Mouse (Mus musculus) left cerebral cortex, adult 9 months (tissue): ENCODE measurements around the gene Ascl1.

Experiments
- DNase-seq, 2 experiments: peaks; one replicate each; pipeline ENCODE4 v3.0.0; 2022; ENCODE audit warnings: low spot score in 2 of 2

Gene Ascl1

DNA sequence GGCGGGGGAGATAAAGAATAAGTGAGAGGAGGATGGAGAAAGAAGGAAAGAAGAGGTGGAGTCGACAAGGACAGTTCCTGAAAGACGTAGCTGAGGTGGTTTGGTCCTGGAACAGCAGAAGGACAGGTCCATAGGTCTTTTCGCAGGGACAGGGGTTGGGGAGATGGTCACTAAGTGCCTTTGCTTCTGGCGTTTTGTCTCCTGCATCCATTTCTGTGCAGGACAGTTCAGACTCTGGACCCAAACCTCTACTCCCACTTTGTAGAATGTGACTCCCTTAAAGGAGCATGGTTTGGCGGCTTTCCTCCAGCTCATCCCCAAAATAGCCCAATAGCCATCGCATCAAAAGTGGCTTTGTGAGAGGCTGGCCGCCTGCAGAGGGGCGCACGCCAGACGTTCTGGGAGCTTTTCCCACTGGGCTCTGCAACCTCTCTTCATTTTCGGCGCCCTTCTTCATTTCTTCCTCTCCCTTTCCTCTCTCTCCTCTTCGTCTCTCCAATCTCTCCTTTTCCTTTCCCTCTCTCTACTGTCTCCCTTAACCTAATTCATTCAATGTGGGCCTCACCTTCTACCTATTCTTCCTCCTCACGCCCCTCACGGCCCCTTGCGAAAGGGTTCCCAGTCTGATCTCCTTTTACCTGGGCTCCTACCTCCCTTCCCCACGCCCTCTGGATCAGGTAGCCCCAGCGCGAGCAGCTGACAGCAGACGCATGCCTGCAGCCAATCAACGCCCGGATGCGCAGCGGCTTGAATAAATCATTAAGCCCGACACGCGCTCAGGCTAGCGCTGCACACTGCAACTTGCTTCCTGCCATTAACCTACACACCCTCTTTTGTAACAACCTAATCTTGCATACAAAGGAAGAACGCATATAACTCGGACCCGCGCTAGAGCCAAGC lies 7.5 kb downstream of the Ascl1 start:
- no peak for DNase-seq

DNA sequence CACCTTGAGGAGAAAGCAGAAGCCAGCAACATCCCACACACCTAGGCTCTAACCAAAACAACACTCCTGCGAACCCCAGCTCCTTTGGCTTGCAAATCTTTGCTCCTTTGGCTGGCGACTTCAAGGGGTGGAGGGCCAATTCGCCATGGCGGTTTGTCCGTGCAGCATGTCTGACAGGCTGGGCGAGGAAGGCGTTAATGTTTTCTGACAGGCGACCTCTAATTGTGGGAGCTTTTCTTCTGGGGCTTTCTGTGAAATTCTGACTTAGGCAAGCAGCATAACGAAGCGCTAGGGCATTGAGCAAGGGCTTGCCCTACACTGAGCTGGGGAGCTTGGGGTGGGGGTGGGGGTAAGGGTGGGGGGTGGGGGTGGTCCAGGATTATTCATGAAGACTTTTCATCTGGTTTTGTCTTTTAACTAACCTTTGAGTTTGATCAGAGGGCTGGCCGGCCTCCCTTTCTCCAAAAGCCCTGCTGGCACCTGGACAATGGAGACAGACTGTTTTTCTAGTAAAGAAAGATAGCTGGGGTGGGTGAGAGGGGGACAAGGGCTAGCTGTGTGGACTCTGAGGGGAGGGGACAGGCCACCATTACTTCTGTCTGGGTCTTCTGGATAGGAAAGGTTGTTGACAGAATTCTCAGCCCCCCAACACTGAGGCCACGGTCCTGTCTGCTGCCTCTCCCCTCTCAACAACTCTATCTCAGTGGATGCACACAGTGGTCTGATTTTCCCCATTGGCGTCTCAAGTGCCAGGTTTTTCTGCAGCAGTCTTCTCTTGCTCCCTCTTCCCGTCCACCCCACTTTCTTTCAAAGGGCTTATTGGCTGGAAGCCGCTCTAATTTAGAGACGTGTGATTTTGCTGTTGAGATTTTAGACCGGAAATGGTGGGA lies 8.4 kb downstream of the Ascl1 start:
- no peak for DNase-seq

DNA sequence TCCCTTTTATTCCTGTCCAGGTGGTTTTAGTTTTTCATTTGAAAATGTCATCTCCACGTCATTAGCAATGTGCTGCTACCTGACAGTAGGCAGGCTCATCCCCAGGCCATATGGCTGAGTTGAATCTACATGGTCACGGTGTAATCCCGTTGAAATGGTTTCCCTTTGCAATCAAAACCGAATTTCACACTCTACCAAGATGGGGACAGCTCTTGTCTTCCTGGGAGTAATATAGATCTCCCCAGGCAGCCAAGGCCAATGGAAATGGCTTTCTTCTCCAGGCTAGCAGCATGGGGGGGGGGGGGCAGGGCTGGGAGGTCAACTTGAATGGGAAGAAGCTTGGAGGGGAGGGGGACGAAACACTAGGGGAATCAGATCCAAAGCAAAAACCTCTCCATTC lies 15.6 kb downstream of the Ascl1 start:
- DNase-seq, result no peak

DNA sequence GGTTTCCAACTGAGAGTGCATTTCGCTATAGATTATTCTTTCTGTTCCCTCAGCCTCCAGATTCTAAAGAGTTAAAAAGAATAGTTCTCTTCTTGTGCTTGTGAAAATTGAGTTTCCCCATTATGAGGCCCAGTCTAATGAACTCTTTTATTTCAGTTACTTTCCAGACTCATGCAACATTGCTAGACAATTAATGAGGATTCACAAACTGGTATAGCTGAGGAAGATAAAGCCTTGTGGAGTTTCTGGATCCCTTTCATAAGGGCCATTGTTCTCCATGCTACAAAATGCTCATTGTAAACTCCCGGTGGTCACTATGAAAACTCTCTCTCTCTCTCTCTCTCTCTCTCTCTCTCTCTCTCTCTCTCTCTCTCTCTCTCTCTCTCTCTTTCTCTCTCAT lies 18.5 kb downstream of the Ascl1 start:
- no peak for DNase-seq

DNA sequence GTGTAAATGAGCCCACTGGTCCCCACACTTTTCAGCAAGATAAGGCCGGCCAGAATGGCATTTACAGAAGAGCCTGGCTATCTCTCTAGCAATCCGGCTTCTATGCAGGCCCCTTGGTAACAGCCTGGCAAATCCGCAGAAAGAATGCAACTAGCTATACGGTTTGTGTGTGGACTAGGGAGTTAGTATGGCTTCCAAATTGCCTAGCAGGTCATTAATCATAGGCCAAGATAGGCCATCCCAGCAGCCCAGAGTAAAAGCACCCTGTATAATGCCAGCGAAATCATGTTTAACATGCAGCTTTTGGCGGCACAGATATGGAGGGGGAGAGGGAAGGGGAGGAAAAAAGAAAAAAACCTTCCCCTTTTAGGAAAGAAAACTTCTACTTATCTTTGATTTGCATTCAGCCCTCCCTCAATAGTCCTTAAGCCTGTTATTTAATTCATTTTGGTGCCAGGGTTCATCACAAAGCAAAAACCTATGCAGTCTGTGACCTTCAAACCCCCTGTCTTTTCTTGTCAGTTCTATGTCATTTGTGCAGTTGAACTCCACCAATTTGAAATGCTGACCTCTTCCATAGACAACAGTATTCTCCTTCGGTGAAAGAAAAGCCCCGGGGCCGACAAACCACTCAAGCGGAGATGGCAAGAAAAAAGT lies 19.9 kb downstream of the Ascl1 start:
- DNase-seq, result no peak

DNA sequence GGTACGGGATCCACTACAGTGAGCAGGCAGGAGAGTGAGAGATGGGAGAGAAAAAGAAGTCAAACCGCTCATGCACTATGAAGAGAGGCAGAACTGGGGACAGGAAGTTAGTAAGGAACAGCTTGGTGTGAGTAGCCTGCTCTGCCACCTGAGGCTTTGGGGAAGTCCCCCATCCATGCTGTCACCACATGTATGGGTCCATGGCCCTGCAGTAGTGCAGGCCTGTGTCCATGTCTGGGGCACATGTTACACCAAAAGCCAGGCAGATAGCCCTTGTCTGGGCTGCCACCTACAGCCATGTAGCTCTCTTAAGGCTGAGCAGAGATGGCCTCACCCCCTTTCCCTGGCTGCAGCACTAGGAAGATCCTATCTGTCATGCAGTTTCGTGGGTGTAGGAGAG lies 42.7 kb downstream of the Ascl1 start:
- DNase-seq, result no peak

DNA sequence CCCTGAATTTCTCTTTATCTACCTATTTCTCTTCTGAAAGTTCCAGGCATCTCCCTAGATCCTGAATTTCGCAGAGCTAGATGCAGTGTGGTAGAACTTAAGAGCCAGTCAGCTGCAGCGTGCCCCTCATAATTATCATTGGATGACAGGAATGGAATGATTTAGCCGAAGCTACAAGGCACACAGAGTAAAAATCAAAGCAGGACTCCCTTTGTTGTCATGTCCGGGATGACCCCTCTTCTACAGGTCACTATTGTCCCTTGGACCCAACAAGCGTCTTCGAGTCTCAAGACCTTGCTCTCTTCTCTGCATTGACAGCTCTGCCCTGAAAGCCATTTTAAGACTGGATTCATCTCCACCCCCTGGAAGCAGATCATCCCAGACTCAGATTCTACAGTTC lies 44.1 kb downstream of the Ascl1 start:
- DNase-seq, result no peak

DNA sequence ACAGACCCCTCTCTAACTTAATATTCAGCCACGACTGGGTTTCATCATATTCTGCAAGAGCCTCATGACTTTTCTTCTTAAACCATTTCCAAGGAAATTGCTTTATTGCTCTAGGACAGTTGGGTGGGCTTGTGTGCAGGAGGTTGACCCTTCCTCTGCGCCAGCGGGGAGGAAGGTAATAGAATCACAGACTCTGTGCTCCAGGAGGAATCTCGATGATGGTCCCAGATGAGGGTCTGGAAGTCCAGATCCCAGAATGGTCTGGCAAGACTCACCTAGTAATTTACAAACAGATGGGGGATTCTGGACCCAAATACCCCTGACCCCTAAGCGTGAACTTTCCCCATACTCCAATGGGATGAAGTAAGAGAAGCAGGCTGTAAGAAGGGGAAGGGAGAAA lies 45.2 kb downstream of the Ascl1 start:
- DNase-seq, result no peak

DNA sequence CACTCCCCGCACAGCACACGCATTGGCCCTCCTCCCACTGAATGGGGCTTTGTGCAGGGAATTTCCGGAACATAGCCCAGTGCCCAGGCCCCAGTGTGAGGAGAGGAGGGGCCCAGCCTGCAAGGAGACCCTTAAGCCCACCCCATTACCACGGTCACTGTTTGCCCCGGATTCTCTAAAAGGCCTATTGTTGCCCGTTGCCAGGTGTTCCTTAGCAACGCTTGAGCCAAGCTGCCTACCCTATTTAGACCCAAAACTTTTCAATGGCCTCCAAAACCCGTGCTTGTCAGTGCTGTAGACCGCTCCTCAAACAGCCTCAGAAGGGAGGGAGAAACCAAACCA lies 45.7 kb downstream of the Ascl1 start:
- peak; percentile 28 to 54 for DNase-seq

DNA sequence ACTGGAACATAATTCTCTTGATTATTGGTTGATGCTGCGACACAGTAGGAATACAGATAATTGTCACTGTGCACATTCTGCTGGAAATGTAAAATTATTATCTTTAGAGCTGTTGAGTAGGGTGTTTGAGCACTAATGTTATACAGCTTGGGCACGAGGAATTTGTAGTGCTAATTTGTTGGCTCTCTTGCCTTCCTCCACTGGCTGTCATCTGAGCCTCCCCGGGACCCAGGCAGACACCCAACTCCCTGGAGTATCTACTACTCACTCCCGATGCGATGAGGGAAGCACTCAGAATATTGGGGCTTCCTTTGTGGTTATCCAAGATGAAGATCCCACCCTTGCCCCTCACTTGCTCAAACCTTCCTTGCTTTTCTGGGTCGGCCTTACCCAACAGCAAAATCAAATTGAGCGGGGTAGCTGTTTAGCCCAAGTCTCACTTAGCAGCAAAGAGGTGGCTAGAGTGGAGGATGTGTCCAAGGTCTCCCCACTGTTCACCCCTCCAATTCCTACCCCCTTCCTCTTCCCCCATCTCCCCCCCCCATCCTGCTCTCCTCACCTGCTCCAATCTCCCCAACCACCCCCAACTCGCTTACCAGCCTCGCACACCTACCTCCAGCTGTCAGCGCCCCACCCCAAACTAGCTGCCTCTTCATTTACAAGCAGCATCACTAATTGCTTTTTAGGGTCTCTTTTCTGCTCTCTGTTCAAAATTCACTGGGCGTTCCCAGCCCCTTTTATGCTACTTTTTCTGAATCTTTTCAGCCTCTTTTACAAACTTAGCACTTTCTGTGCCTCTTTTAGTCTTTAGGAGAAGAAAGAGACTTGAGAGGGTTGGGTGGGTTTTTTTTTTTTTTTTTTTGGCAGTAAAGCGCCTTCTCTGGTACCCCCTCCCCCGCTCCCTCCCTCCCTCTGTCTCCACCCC lies 46.4 kb downstream of the Ascl1 start:
- peak in 1 of 2 experiments; percentile 3 for DNase-seq

DNA sequence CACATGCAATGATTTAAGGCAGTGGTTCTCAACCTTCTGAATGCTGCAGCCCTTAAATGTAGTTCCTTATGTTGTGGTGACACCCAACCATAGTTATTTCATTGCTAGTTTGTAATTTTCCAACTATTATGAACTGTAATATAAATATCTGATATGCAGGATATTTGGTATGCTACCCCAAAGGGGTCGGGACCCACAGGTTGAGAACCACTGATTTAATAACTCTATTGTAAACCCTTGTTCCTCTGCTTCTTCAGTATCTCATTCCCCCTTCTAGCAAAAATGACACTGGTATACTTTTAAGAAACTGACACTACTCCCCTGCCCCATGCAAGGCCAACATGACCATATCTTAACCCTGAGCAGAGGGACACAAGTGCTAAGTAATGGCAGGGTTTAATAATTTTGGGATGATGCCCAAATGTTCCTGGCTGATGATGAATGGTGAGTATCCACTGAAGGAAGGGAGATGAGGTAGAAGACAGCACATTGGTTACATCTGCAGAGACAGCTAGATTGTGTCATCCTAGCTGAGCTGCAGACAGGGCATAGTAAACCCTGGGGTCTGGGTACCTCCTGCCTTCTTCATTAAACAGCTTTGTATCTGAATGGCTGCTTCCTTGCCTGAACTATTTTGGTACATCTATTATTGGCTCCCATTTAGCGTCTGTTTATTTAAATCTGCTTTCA lies 47.2 kb downstream of the Ascl1 start:
- DNase-seq, result no peak
